Mouse (Mus musculus) midbrain, embryonic 14.5 days (tissue): Measurements from ENCODE around the gene Pnlip. TPM values are rescaled to one million over a fixed set of nuclear protein-coding genes. Genes with fewer than 3 reads are reported as not detected.

Source experiments
- ATAC-seq: fragments of 200-750 bp; cut with Nextera tagmentation; 2 replicates; pipeline ENCODE4 v1.8.0; 2017; ENCODE audit warnings: moderate number of reproducible peaks, moderate library complexity; ENCODE audit not compliant: low FRiP score, low TSS enrichment
- DNase-seq: peaks from one replicate; pipeline ENCODE4 v3.0.0-alpha.2; 2015
- H3K27ac ChIP-seq: fragments of 300-500 bp; sonication (generic); replicated peaks from 2 replicates; pipeline ENCODE4 v1.5.1; 2014; ENCODE audit warnings: mild to moderate bottlenecking, low read depth, low read length, moderate library complexity
- H3K27me3 ChIP-seq: fragments of 300-500 bp; sonication (generic); 2 replicates; pipeline ENCODE4 v1.6.1; 2014; ENCODE audit warnings: low read length, control low read depth, mixed read lengths; ENCODE audit not compliant: control insufficient read depth, insufficient read depth
- H3K36me3 ChIP-seq: fragments of 300-500 bp; sonication (generic); 2 replicates; pipeline ENCODE4 v1.6.1; 2014; ENCODE audit warnings: low read length, control low read depth; ENCODE audit not compliant: control insufficient read depth, insufficient read depth
- H3K4me1 ChIP-seq: fragments of 300-500 bp; sonication (generic); 2 replicates; pipeline ENCODE4 v1.6.1; 2014; ENCODE audit warnings: mild to moderate bottlenecking, antibody characterized with exemption, low read length, control low read depth; ENCODE audit not compliant: control insufficient read depth, insufficient read depth
- H3K4me2 ChIP-seq: fragments of 300-500 bp; sonication (generic); 2 replicates; pipeline ENCODE4 v1.6.1; 2014; ENCODE audit warnings: mild to moderate bottlenecking, low read length, moderate library complexity
- H3K4me3 ChIP-seq: fragments of 300-500 bp; sonication (generic); replicated peaks from 2 replicates; pipeline ENCODE4 v1.5.1; 2014; ENCODE audit warnings: low read depth, low read length
- H3K9ac ChIP-seq: fragments of 300-500 bp; sonication (generic); replicated peaks from 2 replicates; pipeline ENCODE4 v1.6.1; 2014; ENCODE audit warnings: mild to moderate bottlenecking, low read length, moderate library complexity
- H3K9me3 ChIP-seq: fragments of 300-500 bp; sonication (generic); 2 replicates; pipeline ENCODE4 v1.6.1; 2016; ENCODE audit warnings: low read length, control low read depth, mixed read lengths; ENCODE audit not compliant: control insufficient read depth
- WGBS: fragments of 180-500 bp; shearing (Covaris S2); extraction: QIAGEN DNeasy Blood & Tissue Kit; methylation state at CpG from one replicate; pipeline ENCODE4 v1.1.7; 2014; 5-methylcytosine and 5-hydroxymethylcytosine counted together
- polyA plus RNA-seq: library from polyadenylated mRNA; unstranded; fragments of >200 nt; fragmentation: Nextera tagmentation; extraction: Ambion mirVana; gene quantifications from 2 replicates; pipeline ENCODE4 v1.2.1, GENCODE M21; 2014

The Pnlip gene
- polyA plus RNA-seq, 1 experiment from 2014 or later = not detected

GRCm38 (mm10) chr19:58627406-58628337 is 24.6 kb upstream of the Pnlip start:
- no peaks in the 10 kb centered on the region for H3K4me1 ChIP-seq

GRCm38 (mm10) chr19:58629351-58629773 is 22.9 kb upstream of the Pnlip start:
- H3K4me3 ChIP-seq = no peak overlapping the region
- DNase-seq = no peak
- no peaks in the 10 kb centered on the region for H3K4me1 ChIP-seq
- H3K9ac ChIP-seq = no peak overlapping the region
- H3K9me3 ChIP-seq = no peaks in the 10 kb centered on the region
- no peaks in the 10 kb centered on the region for H3K36me3 ChIP-seq
- H3K27me3 ChIP-seq = no peaks in the 10 kb centered on the region
- ATAC-seq = no peak
- no peak overlapping the region for H3K27ac ChIP-seq
- 85% methylated on average over 3 of the region's 3 CpGs for WGBS
- H3K4me2 ChIP-seq = no peak overlapping the region

More at GRCm38 (mm10) chr19:58627406-58628337, 24.6 kb upstream of the Pnlip start:
- Histone ChIP-seq H3K4me2 (0 out of 2 replicates have a peak overlapping the region, but pooled peaks have one; percentile 27), H3K27ac (no peak overlapping the region), H3K36me3 (no peaks in the 10 kb centered on the region), H3K9me3 (no peaks in the 10 kb centered on the region), H3K4me3 (no peak overlapping the region), H3K27me3 (no peaks in the 10 kb centered on the region), H3K9ac (0 out of 2 replicates have a peak overlapping the region, but pooled peaks have one; percentile 23)
- no peak for ATAC-seq
- DNase-seq = peak; percentile 88
- 49% methylated on average over 22 of the region's 22 CpGs for WGBS

GRCm38 (mm10) chr19:58650036-58650435 is 2.3 kb upstream of the Pnlip start:
- no peak for DNase-seq
- 87% methylated on average over 5 of the region's 5 CpGs for WGBS

GRCm38 (mm10) chr19:58662098-58662497 is 9.8 kb downstream of the Pnlip start:
- ATAC-seq (no peak), DNase-seq (peak; percentile 48)
- Histone ChIP-seq H3K4me2 (no peak overlapping the region), H3K27me3 (no peaks in the 10 kb centered on the region), H3K36me3 (no peaks in the 10 kb centered on the region), H3K9me3 (no peaks in the 10 kb centered on the region), H3K4me1 (no peaks in the 10 kb centered on the region), H3K9ac (no peak overlapping the region), H3K27ac (no peak overlapping the region), H3K4me3 (no peak overlapping the region)
- WGBS = 65% methylated on average over 4 of the region's 4 CpGs

More at GRCm38 (mm10) chr19:58650036-58650435, 2.3 kb upstream of the Pnlip start:
- Histone ChIP-seq H3K27me3 (no peaks in the 10 kb centered on the region), H3K36me3 (no peaks in the 10 kb centered on the region), H3K4me2 (no peak overlapping the region), H3K4me3 (no peak overlapping the region), H3K9ac (no peak overlapping the region), H3K4me1 (no peaks in the 10 kb centered on the region), H3K9me3 (no peaks in the 10 kb centered on the region), H3K27ac (no peak overlapping the region)
- ATAC-seq = no peak

- H3K4me3 ChIP-seq = no peak overlapping the region
- H3K27ac ChIP-seq = no peak overlapping the region
- ATAC-seq = no peak
- no peaks in the 10 kb centered on the region for H3K27me3 ChIP-seq
- no peak overlapping the region for H3K9ac ChIP-seq
- no peaks in the 10 kb centered on the region for H3K9me3 ChIP-seq
- H3K36me3 ChIP-seq = no peaks in the 10 kb centered on the region
- no peak overlapping the region for H3K4me2 ChIP-seq
- no peak for DNase-seq
- WGBS = 77% methylated on average over 2 of the region's 2 CpGs
- no peaks in the 10 kb centered on the region for H3K4me1 ChIP-seq
Measured at GRCm38 (mm10) chr19:58663317-58663716, 11.0 kb downstream of the Pnlip start.

GRCm38 (mm10) chr19:58664901-58665300 is 12.6 kb downstream of the Pnlip start:
- no peaks in the 10 kb centered on the region for H3K36me3 ChIP-seq
- no peak overlapping the region for H3K4me2 ChIP-seq
- H3K4me3 ChIP-seq = no peak overlapping the region
- ATAC-seq (no peak), DNase-seq (no peak)
- no peaks in the 10 kb centered on the region for H3K4me1 ChIP-seq
- H3K9me3 ChIP-seq = no peaks in the 10 kb centered on the region
- H3K27me3 ChIP-seq = no peaks in the 10 kb centered on the region
- H3K27ac ChIP-seq = no peak overlapping the region
- WGBS = 94% methylated on average over 5 of the region's 5 CpGs
- H3K9ac ChIP-seq = no peak overlapping the region

- no peak overlapping the region for H3K9ac ChIP-seq
- H3K4me2 ChIP-seq = no peak overlapping the region
- ATAC-seq (no peak), DNase-seq (peak; percentile 20)
- WGBS = 53% methylated on average over 2 of the region's 2 CpGs
- no peaks in the 10 kb centered on the region for H3K4me1 ChIP-seq
- no peaks in the 10 kb centered on the region for H3K9me3 ChIP-seq
- H3K4me3 ChIP-seq = no peak overlapping the region
- H3K27ac ChIP-seq = no peak overlapping the region
- no peaks in the 10 kb centered on the region for H3K27me3 ChIP-seq
- no peaks in the 10 kb centered on the region for H3K36me3 ChIP-seq
Measured at GRCm38 (mm10) chr19:58674644-58675043, 22.3 kb downstream of the Pnlip start.

- Histone ChIP-seq H3K27me3 (no peaks in the 10 kb centered on the region), H3K9me3 (no peaks in the 10 kb centered on the region), H3K9ac (no peak overlapping the region), H3K4me3 (no peak overlapping the region), H3K4me2 (no peak overlapping the region), H3K36me3 (no peaks in the 10 kb centered on the region), H3K4me1 (no peaks in the 10 kb centered on the region), H3K27ac (no peak overlapping the region)
- WGBS = 81% methylated on average over 8 of the region's 8 CpGs
- no peak for ATAC-seq
- DNase-seq = no peak
Measured at GRCm38 (mm10) chr19:58677117-58677516, 24.8 kb downstream of the Pnlip start.

GRCm38 (mm10) chr19:58688933-58689332 is 36.6 kb downstream of the Pnlip start:
- DNase-seq (no peak), ATAC-seq (no peak)
- no peak overlapping the region for H3K9ac ChIP-seq
- H3K4me1 ChIP-seq = no peaks in the 10 kb centered on the region
- H3K9me3 ChIP-seq = no peaks in the 10 kb centered on the region
- H3K4me3 ChIP-seq = no peak overlapping the region
- H3K36me3 ChIP-seq = no peaks in the 10 kb centered on the region
- H3K27me3 ChIP-seq = no peaks in the 10 kb centered on the region
- H3K27ac ChIP-seq = no peak overlapping the region
- H3K4me2 ChIP-seq = no peak overlapping the region
- WGBS = 94% methylated on average over 1 of the region's 1 CpGs
